Mouse (Mus musculus) spleen, adult 2 months (tissue): ENCODE data around the gene Mink1.

Experiments used
- CTCF ChIP-seq: fragments of 200-500 bp; IDR thresholded peaks from 2 replicates; pipeline ENCODE4 v1.5.1; 2011; ENCODE audit warnings: mild to moderate bottlenecking, inconsistent platforms; ENCODE audit not compliant: insufficient read depth, insufficient read length, insufficient replicate concordance; ENCODE audit errors: extremely low read depth
- POLR2A ChIP-seq: fragments of 200-500 bp; IDR thresholded peaks from 2 replicates; pipeline ENCODE4 v1.6.1; 2011; ENCODE audit warnings: low read depth, low read length, inconsistent platforms

- TF ChIP-seq POLR2A (no peak), CTCF (no peak)
These were observed 29.8 kb upstream of the Mink1 start, which contains the start of gene Gm40193 for GRCm38 (mm10) chr11:70532839-70533238.
